ENCODE assay signal across 16 mouse cellular contexts in the genomic region with DNA sequence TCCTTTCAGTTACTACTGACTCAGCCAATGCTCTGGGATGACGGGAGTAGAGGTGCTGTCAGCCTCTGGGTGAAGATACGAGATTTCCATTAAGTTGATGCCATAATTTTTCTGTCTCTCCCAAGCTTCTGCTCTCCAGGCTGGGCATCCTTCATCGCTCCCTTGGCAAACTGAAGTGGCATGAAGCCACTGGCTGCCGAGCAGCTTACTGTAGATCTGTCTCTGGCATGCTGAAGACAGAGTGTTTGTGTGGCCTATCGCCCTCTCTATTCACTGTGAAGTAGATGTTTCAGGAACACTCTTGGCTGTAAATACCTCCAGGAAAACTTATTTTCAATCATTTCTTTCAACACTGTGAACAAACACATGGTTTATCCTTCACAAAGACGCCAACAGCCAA.
DNase-seq lines count a peak whose midpoint lies in the region; ATAC-seq and TF ChIP-seq lines count a peak whose summit lies in the region.
"Had no signal": no experiment of that assay in that cellular context is flagged by ENCODE, and none has a peak within 500 bp of the region (broad histone marks: within the 10 kb centered on the region; RNA-seq: fewer than 3 reads in every experiment).

No protein-coding gene starts in this region.

- WGBS in forebrain, embryonic 16.5 days: 52% methylated on average over 6 of the region's 6 CpGs
- 88% methylated on average over 6 of the region's 6 CpGs for WGBS in forebrain, embryonic 12.5 days
- WGBS in lung, embryonic 14.5 days: 55% methylated on average over 6 of the region's 6 CpGs

- H3K4me1 ChIP-seq in forebrain, embryonic 16.5 days (replicated peaks; ENCODE audit: control insufficient read depth, insufficient read depth, low read length): no peaks in the 10 kb centered on the region; the same call in 1 of the 2 replicates
- peaks cover under 1% of the 10 kb centered on the region; the same call in 1 of the 2 replicates for H3K4me1 ChIP-seq in forebrain, embryonic 12.5 days
- no peaks in the 10 kb centered on the region for H3K4me1 ChIP-seq in lung, embryonic 14.5 days (ENCODE audit: insufficient read depth)
- H3K4me1 ChIP-seq: embryonic facial prominence, embryonic 12.5 days; midbrain, embryonic 13.5 days had no signal

- no peak overlapping the region for H3K4me2 ChIP-seq in forebrain, embryonic 16.5 days (ENCODE audit: low read length)
- no peak overlapping the region for H3K4me2 ChIP-seq in forebrain, embryonic 12.5 days
- no peak overlapping the region for H3K4me2 ChIP-seq in lung, embryonic 14.5 days
- H3K4me2 ChIP-seq: embryonic facial prominence, embryonic 12.5 days; heart, embryonic 11.5 days; midbrain, embryonic 13.5 days had no signal

- no peaks in the 10 kb centered on the region for H3K36me3 ChIP-seq in forebrain, embryonic 16.5 days (ENCODE audit: control insufficient read depth, insufficient read depth)
- no peaks in the 10 kb centered on the region for H3K36me3 ChIP-seq in forebrain, embryonic 12.5 days (replicated peaks)
- H3K36me3 ChIP-seq in lung, embryonic 14.5 days (ENCODE audit: insufficient read depth): no peaks in the 10 kb centered on the region
- H3K36me3 ChIP-seq: embryonic facial prominence, embryonic 12.5 days; midbrain, embryonic 13.5 days had no signal

- no peak for TF ChIP-seq CTCF in lung, embryonic 14.5 days (IDR thresholded peaks at IDR 0.05; ENCODE audit: low read depth)

- no peak overlapping the region for H3K27ac ChIP-seq in forebrain, embryonic 16.5 days (ENCODE audit: low read length)
- H3K27ac ChIP-seq in forebrain, embryonic 12.5 days: no peak overlapping the region
- H3K27ac ChIP-seq in lung, embryonic 14.5 days (ENCODE audit: low read depth): no peak overlapping the region
- H3K27ac ChIP-seq: embryonic facial prominence, embryonic 12.5 days; midbrain, embryonic 13.5 days had no signal

- no peak overlapping the region for H3K4me3 ChIP-seq in forebrain, embryonic 16.5 days (replicated peaks; ENCODE audit: low read length)
- H3K4me3 ChIP-seq in forebrain, embryonic 12.5 days (replicated peaks): no peak overlapping the region
- no peak overlapping the region for H3K4me3 ChIP-seq in lung, embryonic 14.5 days (ENCODE audit: low read depth, low read length)
- H3K4me3 ChIP-seq: embryonic facial prominence, embryonic 12.5 days; midbrain, embryonic 13.5 days had no signal

- peak; percentile 91 for ATAC-seq in forebrain, embryonic 16.5 days
- no peak for ATAC-seq in forebrain, embryonic 12.5 days (ENCODE audit: low FRiP score)
- ATAC-seq in lung, embryonic 14.5 days (ENCODE audit: insufficient read depth): no peak
- ATAC-seq: hindbrain, embryonic 16.5 days; intestine, embryonic 16.5 days; midbrain, embryonic 13.5 days had no signal

- DNase-seq in lung, embryonic 14.5 days: peak; percentile 12
- no peak for DNase-seq in lung, adult 18-20 months
- peak; percentile 42 to 50 for DNase-seq in right cerebral cortex, postnatal 10 days (ENCODE audit: low spot score in 2 of 2)
- DNase-seq in right cerebral cortex, adult 2 months (ENCODE audit: low spot score in 2 of 2): no peak
- DNase-seq: adrenal gland, adult 2 months; cerebellum, adult 8-10 months; kidney, adult 9 months; kidney, postnatal 14 days; thymus, postnatal 25 days had no signal

- H3K27me3 ChIP-seq in forebrain, embryonic 16.5 days (replicated peaks; ENCODE audit: control insufficient read depth, insufficient read depth, low read length): no peaks in the 10 kb centered on the region
- no peaks in the 10 kb centered on the region for H3K27me3 ChIP-seq in forebrain, embryonic 12.5 days
- no peaks in the 10 kb centered on the region for H3K27me3 ChIP-seq in lung, embryonic 14.5 days (ENCODE audit: insufficient read depth, low read length)
- H3K27me3 ChIP-seq: embryonic facial prominence, embryonic 12.5 days; midbrain, embryonic 13.5 days had no signal

- no peaks in the 10 kb centered on the region for H3K9me3 ChIP-seq in forebrain, embryonic 16.5 days (ENCODE audit: control insufficient read depth, low read length)
- no peaks in the 10 kb centered on the region for H3K9me3 ChIP-seq in forebrain, embryonic 12.5 days
- no peaks in the 10 kb centered on the region for H3K9me3 ChIP-seq in lung, embryonic 14.5 days (ENCODE audit: low read depth, low read length)
- H3K9me3 ChIP-seq: embryonic facial prominence, embryonic 12.5 days; midbrain, embryonic 13.5 days had no signal

- no peak overlapping the region for H3K9ac ChIP-seq in forebrain, embryonic 16.5 days (replicated peaks; ENCODE audit: low read depth, low read length)
- H3K9ac ChIP-seq in forebrain, embryonic 12.5 days: no peak overlapping the region
- H3K9ac ChIP-seq in lung, embryonic 14.5 days: no peak overlapping the region
- H3K9ac ChIP-seq: embryonic facial prominence, embryonic 12.5 days; midbrain, embryonic 13.5 days had no signal

Comparison
In these comparisons a context has a peak if more than half of its experiments do, and no peak if none do; other contexts are left out.
1. DNase-seq: peak in lung, embryonic 14.5 days (single experiment) and right cerebral cortex, postnatal 10 days (2 of 2); none in lung, adult 18-20 months (0 of 2) and right cerebral cortex, adult 2 months (0 of 2).